Mouse (Mus musculus) kidney, adult 2 months (tissue): ENCODE results near the gene Fgf2.

Experiments used
- CTCF ChIP-seq: fragments of 200-500 bp; conservative IDR thresholded peaks from 2 replicates; pipeline ENCODE4 v1.5.1; 2011; ENCODE audit warnings: low read depth, mild to moderate bottlenecking, control low read depth, low read length, moderate library complexity, mixed read lengths; ENCODE audit not compliant: insufficient read depth, insufficient read length
- POLR2A ChIP-seq: fragments of 200-500 bp; IDR thresholded peaks from one replicate; pipeline ENCODE4 v1.6.1; 2011; ENCODE audit warnings: low read depth, low read length, control low read depth

DNA sequence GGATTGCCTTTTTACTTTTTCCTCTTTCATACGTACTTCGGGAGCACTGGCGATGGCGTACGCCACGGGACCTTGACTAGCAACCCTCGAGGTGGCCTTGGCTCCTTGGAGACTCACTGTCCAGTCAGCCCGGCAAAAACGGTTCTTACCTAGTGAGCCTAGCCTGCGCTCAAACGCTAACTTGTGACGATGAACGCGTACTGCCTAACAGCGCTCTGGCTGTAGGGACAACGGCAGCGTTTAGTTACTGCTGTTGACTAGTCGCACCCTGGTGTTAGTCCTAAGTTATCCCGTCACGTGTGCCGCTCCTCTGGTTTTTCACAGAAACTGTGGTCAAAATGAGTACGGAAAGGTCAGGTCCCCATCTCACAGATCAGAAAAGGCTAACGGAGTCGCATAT is 72.5 kb downstream of the Fgf2 start:
- TF ChIP-seq POLR2A = no peak
- TF ChIP-seq CTCF = no peak
